Mouse (Mus musculus): ENCODE data around the gene Tmem183a.
A peak's percentile ranks its signal among the peaks of the same experiment; 100 is the strongest.

Tmem183a gene

DNA sequence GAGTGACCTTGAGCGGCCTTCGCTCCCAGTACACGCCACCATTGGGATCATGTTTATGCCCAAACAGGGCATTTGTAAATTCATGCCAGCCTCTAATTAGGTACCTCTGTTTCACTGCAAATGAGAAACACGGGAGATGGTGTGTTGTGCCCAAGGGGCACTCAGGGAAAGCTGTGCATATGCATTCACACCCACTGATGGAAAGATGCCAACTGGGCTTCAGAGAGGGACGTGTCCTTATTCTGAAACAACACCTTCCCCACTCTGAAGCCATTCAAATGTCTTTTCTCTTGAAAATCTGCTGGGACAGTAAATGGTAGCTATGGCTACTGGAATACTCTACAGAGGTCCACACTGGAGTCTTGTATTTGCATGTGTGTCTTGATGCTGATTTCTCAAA lies 43.5 kb downstream of the Tmem183a start:
- DNase-seq: no peak

DNA sequence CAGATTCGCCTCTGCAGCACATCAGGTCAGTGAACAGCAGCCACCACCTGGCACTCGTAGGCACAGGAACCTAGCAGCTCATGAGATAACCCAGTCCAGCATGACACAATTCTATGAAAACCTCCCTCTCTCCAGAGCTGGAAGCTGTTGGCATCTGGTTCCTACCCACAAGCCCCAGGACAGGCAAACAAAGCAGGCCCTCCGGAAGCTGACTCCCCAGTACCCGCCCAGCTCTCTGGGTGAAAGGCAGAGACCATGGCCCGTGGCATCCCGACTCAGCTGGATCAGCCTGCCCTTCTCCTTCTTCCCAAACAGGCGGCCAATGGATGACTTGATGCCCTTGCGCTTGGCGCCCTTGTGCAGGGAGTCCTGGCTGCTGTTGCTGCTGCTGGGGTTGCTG lies 45.4 kb downstream of the Tmem183a start:
- DNase-seq: no peak

DNA sequence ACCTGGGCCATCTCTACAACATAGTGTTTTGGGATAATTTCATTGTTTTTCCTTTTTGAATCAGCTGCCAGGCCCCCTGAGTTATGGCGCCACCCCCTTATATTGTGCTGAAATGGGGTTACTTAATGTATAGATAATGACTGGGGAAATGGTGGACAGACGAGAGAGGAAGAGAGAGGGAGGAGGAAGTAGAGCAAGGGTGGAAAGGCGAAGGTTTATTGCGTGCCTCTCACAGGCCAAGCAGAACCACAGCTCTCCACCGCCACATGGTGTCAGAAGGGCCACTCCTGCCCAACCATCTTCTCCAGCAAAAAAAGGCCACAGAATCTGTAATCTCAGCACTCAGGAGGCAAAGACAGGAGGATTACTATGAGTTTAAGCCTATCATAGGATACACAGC lies 46.6 kb downstream of the Tmem183a start:
- DNase-seq: no peak

DNA sequence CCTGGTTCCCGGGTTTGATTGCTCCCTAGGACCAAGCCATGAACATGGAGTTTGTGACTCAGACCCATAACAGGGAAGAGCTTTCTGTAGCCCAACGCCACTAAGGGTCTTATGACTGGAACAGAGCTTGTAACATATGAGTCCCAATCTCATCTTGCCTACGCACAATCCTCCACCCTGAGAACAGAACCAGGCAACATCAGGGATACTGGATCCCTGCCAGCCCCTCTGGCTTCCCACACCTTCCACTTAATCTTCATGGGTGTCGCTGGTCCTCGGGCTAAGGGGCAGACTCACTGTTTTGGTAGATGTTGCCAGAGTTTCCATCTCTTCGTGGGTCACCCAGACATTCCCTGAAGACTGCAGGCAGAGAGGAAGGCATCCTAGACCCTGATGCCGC lies 50.0 kb downstream of the Tmem183a start:
- DNase-seq: no peak

DNA sequence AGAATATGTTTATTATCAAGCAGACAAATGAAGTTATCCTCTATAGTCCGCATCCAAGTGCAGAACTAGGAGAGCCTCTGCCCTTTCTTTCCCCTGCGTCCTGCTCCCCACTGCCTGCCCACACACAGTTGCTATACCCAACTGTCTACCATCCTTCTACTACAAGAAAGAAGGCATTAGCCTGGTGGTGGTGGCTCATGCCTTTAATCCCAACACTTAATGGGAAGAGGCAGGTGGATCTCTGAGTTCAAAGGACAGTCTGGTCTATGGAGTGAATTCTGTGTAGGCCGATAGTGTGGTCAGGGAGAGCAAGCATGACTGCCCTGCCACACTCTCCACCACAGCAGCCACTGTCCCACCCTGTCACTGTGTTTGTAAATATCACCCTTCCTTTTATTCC lies 51.0 kb downstream of the Tmem183a start:
- DNase-seq: no peak

DNA sequence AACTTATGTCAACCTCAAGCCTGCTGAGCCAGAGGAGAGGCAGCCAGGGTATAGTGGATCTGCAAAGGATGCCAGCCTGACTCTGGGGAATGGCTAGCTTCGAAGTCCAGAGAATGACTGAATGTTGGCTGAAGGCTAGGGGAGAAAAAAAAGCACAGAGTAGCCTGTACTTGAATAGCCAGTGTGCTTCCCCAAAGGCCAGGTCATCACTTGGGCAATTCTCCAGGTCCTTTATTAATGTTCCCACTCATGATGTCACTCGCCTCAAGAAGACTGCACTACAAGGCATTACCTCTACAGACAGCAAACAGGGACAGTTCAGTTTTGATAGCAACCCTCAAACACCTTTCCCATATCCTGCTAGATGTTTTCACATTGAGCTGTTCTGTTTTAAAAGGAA lies 51.5 kb downstream of the Tmem183a start:
- DNase-seq: no peak

DNA sequence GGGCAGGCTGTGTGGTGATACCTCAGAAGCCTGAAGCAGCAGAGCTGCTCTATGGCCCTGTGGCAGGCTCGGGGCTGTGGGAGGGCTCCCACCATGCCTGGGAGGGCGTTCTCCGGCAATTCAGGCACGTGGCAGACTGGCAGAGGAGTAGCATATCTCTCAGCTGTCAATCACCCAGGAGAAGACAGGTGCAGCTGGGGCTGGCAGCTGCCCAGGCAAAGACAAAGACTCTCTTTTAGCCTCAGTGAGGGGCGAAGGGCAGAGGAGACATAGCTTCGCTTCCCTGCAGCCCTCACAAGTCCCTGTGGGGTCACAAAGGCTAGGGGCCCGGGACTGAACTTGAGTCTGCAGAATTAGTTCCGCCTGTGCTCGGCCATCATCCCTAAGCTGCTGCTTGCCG lies 54.4 kb downstream of the Tmem183a start:
- no peak for DNase-seq

DNA sequence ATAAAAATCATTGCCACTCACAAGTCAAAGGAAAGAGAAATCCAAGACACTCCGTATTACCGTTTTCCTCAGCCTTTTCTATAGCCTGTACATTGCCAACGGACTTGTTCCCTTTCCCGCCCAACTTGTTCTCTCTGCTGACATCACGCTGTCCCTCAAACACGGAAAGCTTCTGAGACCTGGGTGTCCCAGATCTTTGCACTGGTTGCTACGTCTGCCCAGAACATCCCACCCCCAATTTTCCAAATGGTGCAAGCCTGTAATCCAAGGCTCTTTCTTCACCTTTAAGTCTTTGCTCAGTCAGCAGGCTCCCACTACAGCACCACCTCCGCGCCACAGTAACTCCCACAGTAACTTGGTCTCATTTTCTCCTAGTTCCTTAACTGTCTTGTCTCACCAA lies 56.8 kb downstream of the Tmem183a start:
- no peak for DNase-seq

DNA sequence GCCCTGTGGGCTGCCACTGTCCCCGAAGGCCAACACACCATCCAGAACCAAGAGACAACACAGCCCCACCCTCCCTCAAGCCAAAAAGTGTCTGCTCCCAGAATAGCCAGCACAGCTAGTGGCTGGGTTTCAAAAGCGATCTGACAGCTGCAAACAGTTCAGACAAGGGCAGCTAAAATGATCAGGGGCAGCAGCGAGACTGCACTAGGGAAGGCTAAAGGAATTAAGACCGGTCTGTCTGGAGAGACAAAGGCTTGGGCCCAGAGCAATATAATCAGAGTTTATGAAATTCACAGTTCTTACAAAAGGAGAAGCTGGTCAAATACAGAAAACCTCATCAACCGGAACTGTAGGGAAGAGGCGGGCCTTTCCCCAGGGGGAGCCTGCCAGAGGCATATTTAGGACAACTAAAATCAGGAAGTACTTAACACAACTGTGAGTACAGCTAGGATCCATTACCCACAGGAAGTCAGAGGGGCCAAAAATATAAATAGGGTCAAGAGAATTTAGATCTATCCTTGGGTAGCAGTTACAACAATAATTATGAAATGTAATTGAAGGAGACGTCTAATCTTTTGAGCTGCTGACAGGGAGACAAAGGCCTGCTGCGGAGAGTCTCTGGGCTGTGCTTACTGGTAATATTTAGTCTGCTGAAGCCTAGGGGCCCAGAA lies 59.1 kb downstream of the Tmem183a start:
- no peak for DNase-seq

DNA sequence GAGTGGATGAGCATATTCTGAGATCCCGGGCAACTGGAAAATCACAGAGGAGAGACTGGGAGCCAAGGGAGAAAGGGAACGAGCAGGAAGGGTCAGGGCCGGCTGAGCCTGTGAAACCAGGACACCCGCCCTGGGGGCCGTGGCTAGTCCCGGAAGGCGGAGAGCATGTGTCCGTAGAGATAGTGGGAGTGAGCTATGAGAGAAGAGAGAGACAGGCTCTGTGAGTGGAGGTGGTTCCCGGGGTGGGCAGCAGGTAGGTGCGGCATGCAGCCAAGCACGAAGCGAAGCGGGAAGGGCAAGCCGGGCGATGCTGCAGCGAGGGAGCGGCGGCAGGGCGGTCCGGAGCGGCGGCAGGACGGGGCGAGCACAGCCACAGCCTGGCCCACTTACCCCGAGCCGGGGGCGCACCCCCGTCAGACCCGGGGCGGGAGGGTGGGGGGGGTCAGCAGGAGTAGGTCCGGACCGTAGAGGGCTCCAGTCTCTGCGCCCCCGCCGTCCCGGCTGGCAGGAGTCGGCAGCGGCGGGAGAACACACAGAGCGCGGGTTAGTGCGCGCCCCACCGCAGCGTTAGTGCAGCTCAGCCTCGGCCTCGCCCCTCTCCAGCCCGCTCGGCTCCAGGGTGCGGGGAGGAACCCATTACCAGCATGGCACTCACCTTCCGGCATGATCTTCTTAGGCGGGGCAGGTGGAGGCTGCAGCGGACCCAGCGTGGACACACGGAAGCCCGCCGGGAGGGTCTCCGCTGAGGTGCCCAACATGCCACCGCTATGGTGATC lies 63.0 kb downstream of the Tmem183a start:
- peak; percentile 69 for DNase-seq

DNA sequence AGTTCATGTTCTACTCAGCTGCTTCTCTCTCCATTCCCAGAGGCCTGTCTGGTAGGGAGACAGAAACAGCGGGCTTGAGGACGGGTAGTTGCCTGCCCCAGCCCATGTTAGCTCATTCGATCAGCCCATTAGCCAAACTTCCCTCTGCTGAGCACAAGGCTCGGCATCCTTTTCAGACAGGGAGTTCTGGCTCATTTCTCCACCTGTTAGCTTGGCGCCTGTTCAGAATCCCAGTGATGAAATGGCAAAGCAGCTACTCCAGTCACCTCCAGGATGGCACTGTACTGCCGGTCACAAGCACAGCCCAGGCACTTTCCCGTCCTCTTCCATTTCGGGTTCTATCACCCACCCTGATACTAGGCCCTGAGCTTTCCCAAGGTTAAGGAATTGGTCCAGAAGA lies 64.5 kb downstream of the Tmem183a start:
- peak; percentile 96 for DNase-seq
